Mouse (Mus musculus) stomach, postnatal 0 days (tissue): Measurements from ENCODE around the gene Lmbr1l. TPM values are rescaled to one million over a fixed set of nuclear protein-coding genes. Genes with fewer than 3 reads are reported as not detected.

Experiments
- ATAC-seq: fragments of 200-750 bp; cut with Nextera tagmentation; 2 replicates; pipeline ENCODE4 v1.8.0; 2017; ENCODE audit not compliant: low FRiP score, low TSS enrichment
- DNase-seq: peaks from one replicate; pipeline ENCODE4 v3.0.0-alpha.2; 2016; ENCODE audit warnings: low spot score
- H3K27ac ChIP-seq: fragments of 300-500 bp; sonication (generic); replicated peaks from 2 replicates; pipeline ENCODE4 v1.5.1; 2014; ENCODE audit warnings: mild to moderate bottlenecking, control low read depth
- H3K27me3 ChIP-seq: fragments of 300-500 bp; sonication (generic); 2 replicates; pipeline ENCODE4 v1.6.1; 2014; ENCODE audit warnings: low read length; ENCODE audit not compliant: control insufficient read depth, insufficient read depth
- H3K36me3 ChIP-seq: fragments of 300-500 bp; sonication (generic); 2 replicates; pipeline ENCODE4 v1.6.1; 2014; ENCODE audit warnings: low read length, mixed read lengths; ENCODE audit not compliant: control insufficient read depth, insufficient read depth
- H3K4me1 ChIP-seq: fragments of 300-500 bp; sonication (generic); replicated peaks from 2 replicates; pipeline ENCODE4 v1.6.1; 2014; ENCODE audit warnings: antibody characterized with exemption; ENCODE audit not compliant: control insufficient read depth, insufficient read depth
- H3K4me2 ChIP-seq: fragments of 300-500 bp; sonication (generic); replicated peaks from 2 replicates; pipeline ENCODE4 v1.6.1; 2014; ENCODE audit warnings: low read depth, mild to moderate bottlenecking, control low read depth, moderate library complexity
- H3K4me3 ChIP-seq: fragments of 300-500 bp; sonication (generic); 2 replicates; pipeline ENCODE4 v1.5.1; 2014; ENCODE audit warnings: low read depth, low read length, control low read depth
- H3K9ac ChIP-seq: fragments of 300-500 bp; sonication (generic); 2 replicates; pipeline ENCODE4 v1.6.1; 2014; ENCODE audit warnings: mild to moderate bottlenecking, low read length, control low read depth, mixed read lengths
- H3K9me3 ChIP-seq: fragments of 300-500 bp; sonication (generic); 2 replicates; pipeline ENCODE4 v1.6.1; 2016; ENCODE audit warnings: low read length; ENCODE audit not compliant: control insufficient read depth
- CTCF ChIP-seq: IDR thresholded peaks from 2 replicates; pipeline ENCODE4 v1.5.1; 2016; ENCODE audit warnings: antibody characterized with exemption, low read depth, mild to moderate bottlenecking, moderate library complexity
- EP300 ChIP-seq: optimal IDR thresholded peaks from 2 replicates; pipeline ENCODE3; 2016; ENCODE audit warnings: antibody characterized with exemption
- WGBS: fragments of 180-500 bp; shearing (Covaris S2); extraction: QIAGEN DNeasy Blood & Tissue Kit; methylation state at CpG from one replicate; pipeline ENCODE4 v1.1.7; 2014; 5-methylcytosine and 5-hydroxymethylcytosine counted together
- polyA plus RNA-seq: library from polyadenylated mRNA; unstranded; fragments of >200 nt; fragmentation: Nextera tagmentation; extraction: Ambion mirVana; gene quantifications from 2 replicates; pipeline ENCODE4 v1.2.1, GENCODE M21; 2015

The Lmbr1l gene
- polyA plus RNA-seq, 1 experiment from 2014 or later: 7.7 TPM

DNA sequence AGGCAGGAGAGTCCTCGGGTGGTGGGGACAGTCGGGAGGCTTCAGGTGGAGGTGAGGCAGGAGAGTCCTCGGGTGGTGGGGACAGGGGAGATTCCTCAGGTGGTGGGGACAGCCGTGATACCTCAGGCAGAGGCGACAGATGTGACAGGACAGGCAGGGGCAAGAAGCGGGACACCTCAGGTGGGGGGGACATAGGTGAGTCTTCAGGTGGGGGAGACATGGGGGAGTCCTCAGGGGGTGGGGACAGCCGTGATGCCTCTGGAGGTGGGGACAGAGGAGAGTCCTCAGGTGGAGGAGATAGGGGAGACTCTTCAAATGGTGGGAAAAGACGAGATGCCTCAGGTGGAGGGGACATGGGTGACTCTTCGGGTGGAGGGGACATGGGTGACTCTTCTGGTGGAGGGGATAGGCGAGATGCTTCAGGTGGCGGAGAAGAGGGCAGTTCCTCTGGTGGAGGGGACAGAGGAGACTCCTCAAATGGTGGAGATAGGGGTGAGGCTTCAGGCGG lies 54.5 kb downstream of the Lmbr1l start:
- Histone ChIP-seq H3K9ac (no peak overlapping the region), H3K4me3 (no peak overlapping the region), H3K36me3 (peaks cover 66% of the 10 kb centered on the region), H3K27ac (no peak overlapping the region), H3K9me3 (no peaks in the 10 kb centered on the region), H3K4me1 (peaks cover 8% of the 10 kb centered on the region), H3K4me2 (no peak overlapping the region), H3K27me3 (no peaks in the 10 kb centered on the region)
- TF ChIP-seq CTCF (no peak), EP300 (no peak)
- WGBS: 90% methylated on average over 12 of the region's 12 CpGs
- DNase-seq (no peak), ATAC-seq (no peak)

DNA sequence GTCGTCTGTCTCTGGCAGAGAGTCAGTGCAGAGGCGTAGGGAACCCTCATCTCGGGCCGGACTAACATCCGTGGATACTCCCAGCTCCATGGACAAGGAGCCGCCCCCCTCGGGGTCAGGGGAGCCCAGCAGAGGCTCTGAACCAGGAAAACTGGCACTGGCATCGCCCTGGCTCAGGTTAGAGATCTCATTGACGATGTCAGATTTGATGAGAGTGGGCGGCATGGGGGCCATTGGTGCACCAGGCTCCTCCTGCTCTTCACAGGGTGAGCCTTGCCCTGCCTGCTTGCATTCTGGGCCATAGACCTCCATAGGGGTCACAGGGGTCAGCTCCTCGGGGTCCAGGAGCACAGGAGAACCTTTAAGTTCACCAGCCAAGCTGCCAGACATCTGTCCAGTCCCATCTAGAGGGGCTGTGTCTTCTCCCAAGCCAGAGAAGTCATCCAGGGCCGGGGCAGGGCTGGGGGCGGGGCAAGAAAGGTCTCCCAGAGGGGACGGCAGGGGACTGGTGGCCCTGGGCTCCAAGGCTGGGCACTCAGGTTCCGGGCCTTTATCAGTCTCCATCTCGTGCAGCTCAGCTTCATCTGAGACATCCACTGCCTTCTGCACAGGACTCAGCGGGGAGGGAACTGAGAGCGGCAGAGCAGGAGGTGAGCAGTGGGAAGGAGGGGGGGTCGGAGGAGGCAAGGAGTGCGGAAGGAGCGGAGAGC lies 56.2 kb downstream of the Lmbr1l start:
- H3K9ac ChIP-seq: no peak overlapping the region
- 80% methylated on average over 21 of the region's 21 CpGs for WGBS
- H3K9me3 ChIP-seq: no peaks in the 10 kb centered on the region
- no peak for TF ChIP-seq EP300
- TF ChIP-seq CTCF: no peak
- no peak overlapping the region for H3K4me2 ChIP-seq
- H3K4me1 ChIP-seq: no peaks in the 10 kb centered on the region
- H3K36me3 ChIP-seq: peaks cover 81% of the 10 kb centered on the region
- DNase-seq: no peak
- no peaks in the 10 kb centered on the region for H3K27me3 ChIP-seq
- ATAC-seq: 0 out of 2 replicates have a peak, but pooled peaks have one; percentile 20
- no peak overlapping the region for H3K27ac ChIP-seq
- no peak overlapping the region for H3K4me3 ChIP-seq

DNA sequence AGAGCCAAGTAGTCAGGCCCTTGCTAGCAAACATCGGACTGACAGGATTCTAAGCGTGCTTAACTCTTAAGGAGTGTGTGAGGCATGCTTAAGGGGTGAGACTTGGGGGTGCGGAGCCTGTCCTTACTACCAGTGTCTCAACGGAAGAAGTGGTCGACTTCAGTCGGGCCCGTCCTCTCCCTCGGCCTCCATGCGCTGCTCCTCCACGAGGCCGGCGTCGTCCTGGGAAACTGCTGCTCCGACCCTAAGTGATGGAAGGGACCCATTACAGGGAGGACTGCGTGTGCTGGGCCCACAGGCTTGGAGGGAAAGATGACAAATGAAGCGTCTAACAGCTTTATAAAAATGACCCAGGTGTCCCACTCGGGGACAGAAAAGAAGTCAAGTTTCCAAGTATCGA lies 57.1 kb downstream of the Lmbr1l start:
- H3K4me2 ChIP-seq: no peak overlapping the region
- ATAC-seq: no peak
- no peaks in the 10 kb centered on the region for H3K27me3 ChIP-seq
- no peak for DNase-seq
- no peak overlapping the region for H3K9ac ChIP-seq
- TF ChIP-seq CTCF: no peak
- no peak for TF ChIP-seq EP300
- peaks cover 77% of the 10 kb centered on the region for H3K36me3 ChIP-seq
- no peaks in the 10 kb centered on the region for H3K4me1 ChIP-seq
- WGBS: 93% methylated on average over 18 of the region's 18 CpGs
- H3K4me3 ChIP-seq: no peak overlapping the region
- no peaks in the 10 kb centered on the region for H3K9me3 ChIP-seq
- no peak overlapping the region for H3K27ac ChIP-seq

DNA sequence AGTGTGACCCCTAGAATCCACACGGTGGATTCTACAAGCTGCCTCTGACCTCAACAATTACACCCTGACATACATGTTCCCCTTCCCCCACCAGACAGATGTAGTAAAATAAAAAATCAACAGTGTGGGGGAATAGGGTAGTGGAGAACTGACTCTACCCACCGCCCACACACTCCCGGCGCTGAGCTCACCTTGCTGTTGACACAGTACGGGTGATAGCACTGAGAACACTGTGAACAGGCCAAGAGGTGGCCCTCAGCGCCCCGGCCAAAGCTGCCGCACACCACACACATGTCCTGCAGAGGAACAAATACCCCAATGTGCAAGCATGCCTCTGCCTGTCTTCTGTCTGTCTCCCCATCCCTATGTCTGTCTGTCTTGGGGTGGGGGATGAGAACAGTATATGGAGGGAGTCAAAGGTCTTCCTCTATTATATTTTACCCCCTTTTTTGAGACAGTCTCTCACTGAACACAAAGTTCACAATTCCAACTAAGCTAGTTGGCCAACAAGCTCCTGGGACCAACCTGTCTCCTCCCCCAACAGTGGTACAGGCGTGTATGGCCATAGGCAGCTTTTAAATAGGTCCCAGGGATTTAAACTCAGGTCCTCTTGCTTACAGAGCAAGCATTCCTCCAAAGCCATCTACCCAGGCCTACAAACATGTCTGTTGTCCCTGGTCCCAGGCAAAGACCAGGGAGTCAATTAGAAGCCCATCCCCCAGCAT lies 58.5 kb downstream of the Lmbr1l start:
- Histone ChIP-seq H3K27me3 (no peaks in the 10 kb centered on the region), H3K36me3 (peaks cover 75% of the 10 kb centered on the region), H3K4me3 (no peak overlapping the region), H3K4me1 (no peaks in the 10 kb centered on the region), H3K9ac (no peak overlapping the region), H3K27ac (no peak overlapping the region), H3K4me2 (no peak overlapping the region), H3K9me3 (no peaks in the 10 kb centered on the region)
- 59% methylated on average over 9 of the region's 9 CpGs for WGBS
- ATAC-seq (no peak), DNase-seq (no peak)
- no peak for TF ChIP-seq CTCF
- no peak for TF ChIP-seq EP300

DNA sequence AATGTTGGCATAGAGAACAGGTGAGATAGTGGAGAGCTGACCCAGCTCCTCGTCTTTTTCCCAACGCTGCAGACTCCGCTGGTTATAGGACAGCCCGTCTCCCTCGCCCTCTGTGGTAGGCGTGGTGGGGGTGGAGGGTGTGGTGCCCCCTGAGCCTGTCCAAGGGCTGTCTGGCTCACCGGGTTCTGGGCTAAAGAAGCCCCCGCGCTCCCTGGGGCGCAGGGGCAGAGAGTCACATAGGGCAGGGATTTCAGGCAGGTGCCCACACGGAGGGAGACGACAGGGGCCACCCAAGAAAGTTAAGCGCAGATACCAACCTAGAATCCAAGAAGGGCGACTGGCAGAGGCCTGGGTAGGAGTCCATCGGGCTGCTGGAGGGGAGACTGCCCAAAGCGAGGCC lies 63.8 kb downstream of the Lmbr1l start:
- Histone ChIP-seq H3K4me3 (no peak overlapping the region), H3K9ac (no peak overlapping the region), H3K4me2 (no peak overlapping the region), H3K27ac (no peak overlapping the region), H3K4me1 (no peaks in the 10 kb centered on the region), H3K27me3 (no peaks in the 10 kb centered on the region), H3K36me3 (peaks cover 73% of the 10 kb centered on the region), H3K9me3 (no peaks in the 10 kb centered on the region)
- 82% methylated on average over 16 of the region's 16 CpGs for WGBS
- DNase-seq (no peak), ATAC-seq (no peak)
- TF ChIP-seq CTCF (no peak), EP300 (no peak)

Other genes with a start within 250 kb of the Lmbr1l start
- 0.35 and 0.46 TPM in 2 replicates for gene Rnd1, start 240.8 kb downstream of the Lmbr1l start, polyA plus RNA-seq
- 0.70 and 0.76 TPM in 2 replicates for gene Ccdc65, start 210.0 kb downstream of the Lmbr1l start, polyA plus RNA-seq
- 117 and 127 TPM in 2 replicates for gene Fkbp11, start 190.0 kb downstream of the Lmbr1l start, polyA plus RNA-seq
- gene Arf3, start 155.0 kb downstream of the Lmbr1l start, polyA plus RNA-seq: 29.5 and 33.1 TPM in 2 replicates
- 0.11 TPM in 1 of 2 replicates, not detected in the other for gene Wnt10b, start 140.1 kb downstream of the Lmbr1l start, polyA plus RNA-seq
- not detected in 2 replicates for gene Wnt1, start 128.4 kb downstream of the Lmbr1l start, polyA plus RNA-seq
- gene Ddn, start 108.7 kb downstream of the Lmbr1l start, polyA plus RNA-seq: 0.02 TPM in 1 of 2 replicates, not detected in the other
- gene Prkag1, start 86.7 kb downstream of the Lmbr1l start, polyA plus RNA-seq: 56.2 TPM in 2 replicates
- gene Kmt2d, start 47.0 kb downstream of the Lmbr1l start, polyA plus RNA-seq: 5.1 TPM in 2 replicates
- 3.9 and 4.1 TPM in 2 replicates for gene Rhebl1, start 23.7 kb downstream of the Lmbr1l start, polyA plus RNA-seq
- 0.89 and 1.1 TPM in 2 replicates for gene Dhh, start 19.7 kb downstream of the Lmbr1l start, polyA plus RNA-seq
- gene Tuba1b, start 16.3 kb upstream of the Lmbr1l start, polyA plus RNA-seq: 470 and 552 TPM in 2 replicates
- not detected in 2 replicates for gene Gm49450, start 35.3 kb upstream of the Lmbr1l start, polyA plus RNA-seq
- 537 and 602 TPM in 2 replicates for gene Tuba1a, start 35.5 kb upstream of the Lmbr1l start, polyA plus RNA-seq
- gene Tuba1c, start 111.7 kb upstream of the Lmbr1l start, polyA plus RNA-seq: 145 and 159 TPM in 2 replicates
- 25.7 and 28.6 TPM in 2 replicates for gene Prph, start 136.9 kb upstream of the Lmbr1l start, polyA plus RNA-seq
- 5.1 and 7.1 TPM in 2 replicates for gene Troap, start 156.3 kb upstream of the Lmbr1l start, polyA plus RNA-seq
- gene C1ql4, start 169.6 kb upstream of the Lmbr1l start, polyA plus RNA-seq: not detected in 2 replicates
- 13.5 and 14.4 TPM in 2 replicates for gene Dnajc22, start 174.9 kb upstream of the Lmbr1l start, polyA plus RNA-seq
- 13.7 and 13.9 TPM in 2 replicates for gene Spats2, start 207.7 kb upstream of the Lmbr1l start, polyA plus RNA-seq